Mouse (Mus musculus) T-helper 2 cell (primary cell): Measurements from ENCODE around the gene Aacs.
"Not testable (repeated sequence)": the region's sequence is repeated elsewhere in the genome, so short reads cannot be mapped to it uniquely, and the experiment has no call there.

Experiments
- in situ Hi-C: fragments of 300-600 bp; cut with MboI, MseI; formaldehyde crosslinking; loops from one replicate; pipeline ENCODE4 v1.15.1; 2025; ENCODE audit warnings: high pct_unique_total_duplicates

Gene Aacs

DNA sequence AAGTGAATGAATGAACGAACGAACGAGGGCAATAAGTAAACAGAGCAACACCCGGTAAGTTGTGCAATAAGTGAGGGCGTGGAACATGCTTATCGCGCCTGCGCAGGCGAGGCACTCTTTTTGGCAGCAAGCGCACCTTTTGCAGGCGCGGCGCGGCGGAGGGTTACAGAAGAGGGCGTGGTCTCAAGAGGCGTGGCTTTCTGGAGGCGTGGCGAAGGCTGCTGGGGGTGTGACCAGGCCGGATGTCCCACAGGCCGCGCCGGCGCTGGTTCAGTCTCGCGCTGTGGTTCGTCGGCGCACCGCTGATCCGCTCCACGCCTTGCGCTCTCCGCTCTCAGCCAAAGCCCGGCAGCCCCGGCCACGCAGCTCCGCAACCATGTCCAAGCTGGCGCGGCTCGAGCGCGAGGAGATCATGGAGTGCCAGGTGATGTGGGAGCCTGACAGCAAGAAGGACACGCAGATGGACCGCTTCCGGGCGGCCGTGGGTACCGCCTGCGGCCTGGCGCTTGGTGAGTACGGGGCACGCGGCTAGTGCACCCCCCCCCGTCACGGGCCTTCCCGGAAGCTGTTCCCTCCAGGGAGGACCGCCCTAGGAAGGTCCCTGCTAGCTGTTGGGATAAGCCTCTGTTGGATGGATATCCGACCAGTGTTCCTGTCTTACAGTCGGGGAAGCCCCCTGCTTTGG is at the start of gene Aacs:
Aacs (plus strand) TSS at position 214 of the 685 bp plus-strand sequence.
- in situ Hi-C loops: no loop called here

DNA sequence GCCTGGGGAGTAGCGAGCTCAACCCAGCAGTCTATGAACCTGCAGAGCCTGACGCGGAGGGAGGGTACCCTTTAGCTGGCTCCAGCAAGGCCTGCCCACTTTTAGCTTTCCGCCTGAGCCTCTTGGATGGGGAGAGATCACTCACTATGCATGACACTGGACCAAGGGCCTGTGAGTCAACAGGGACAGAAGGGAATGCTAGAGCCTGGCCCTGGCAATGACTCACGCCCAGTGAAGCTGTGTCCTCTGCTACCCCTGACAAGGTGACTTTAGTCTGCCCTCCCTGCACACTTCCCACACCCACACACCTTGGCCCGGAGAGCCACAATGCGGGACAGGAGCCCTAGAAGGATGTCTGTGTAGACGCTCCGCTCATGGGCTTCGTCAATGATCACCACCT is 49.3 kb upstream of the Aacs start:
- in situ Hi-C loops: no loop called here

DNA sequence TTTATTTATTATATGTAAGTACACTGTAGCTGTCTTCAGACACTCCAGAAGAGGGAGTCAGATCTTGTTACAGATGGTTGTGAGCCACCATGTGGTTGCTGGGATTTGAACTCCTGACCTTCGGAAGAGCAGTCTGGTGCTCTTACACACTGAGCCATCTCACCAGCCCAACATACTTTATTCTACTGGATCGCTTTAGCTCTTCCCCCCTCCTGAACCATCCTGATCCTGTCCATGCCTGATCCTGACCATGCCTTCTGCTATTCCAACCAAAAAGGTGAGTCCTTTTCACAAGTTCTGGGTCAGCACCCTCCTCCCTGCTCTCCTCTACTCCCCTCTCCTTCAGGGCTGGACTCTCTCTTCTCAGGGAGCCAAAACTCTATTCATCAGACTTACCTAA is 43.3 kb upstream of the Aacs start:
- in situ Hi-C loops: not testable (repeated sequence)

DNA sequence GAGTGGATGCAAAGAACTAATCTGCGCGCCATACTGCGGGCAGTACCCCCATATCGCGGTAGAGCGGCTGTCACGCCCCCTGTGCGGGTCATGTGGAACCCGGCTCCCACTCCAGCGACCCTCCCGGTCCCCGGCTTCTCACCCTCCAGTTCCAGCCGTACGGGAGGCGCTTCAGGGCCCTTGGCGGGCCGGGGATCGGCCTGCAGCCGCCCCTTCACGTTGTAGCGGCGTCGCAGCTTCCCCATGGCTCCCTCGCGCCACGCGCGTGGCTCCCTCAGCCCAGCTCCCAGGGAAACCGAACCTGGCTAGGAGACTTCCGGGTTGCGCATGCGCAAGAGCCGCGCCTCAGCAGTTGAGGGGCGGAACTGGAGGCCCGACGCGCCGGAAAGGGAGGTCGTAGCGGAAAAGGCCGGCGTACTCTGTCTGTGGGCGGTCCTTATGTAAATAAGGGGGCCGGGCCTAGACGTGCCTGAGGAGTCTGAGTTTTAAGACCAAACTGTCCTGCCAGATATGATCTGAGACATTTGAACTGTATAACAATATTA is 41.7 kb upstream of the Aacs start, which contains the start of gene Dhx37:
Dhx37 (minus strand) TSS at position 329 of the 545 bp plus-strand sequence.
- in situ Hi-C loops: no loop called here

DNA sequence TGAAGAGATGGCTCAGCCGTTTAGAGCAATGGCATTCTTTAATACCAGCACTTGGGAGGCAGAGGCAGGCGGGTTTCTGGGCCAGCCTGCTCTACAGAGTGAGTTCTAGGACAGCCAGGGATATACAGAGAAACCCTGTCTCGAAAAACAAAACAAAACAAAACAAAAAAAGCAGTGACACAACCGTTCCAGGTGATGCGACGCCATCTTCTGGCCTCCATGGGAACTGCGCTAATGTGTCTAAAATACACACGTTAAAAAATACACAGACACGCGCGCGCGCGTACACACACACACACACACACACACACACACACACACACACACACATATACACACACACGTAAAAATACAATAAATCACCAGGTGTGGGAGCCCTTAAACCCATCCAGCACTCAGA is 41.3 kb upstream of the Aacs start:
- in situ Hi-C loops: not testable (repeated sequence)

DNA sequence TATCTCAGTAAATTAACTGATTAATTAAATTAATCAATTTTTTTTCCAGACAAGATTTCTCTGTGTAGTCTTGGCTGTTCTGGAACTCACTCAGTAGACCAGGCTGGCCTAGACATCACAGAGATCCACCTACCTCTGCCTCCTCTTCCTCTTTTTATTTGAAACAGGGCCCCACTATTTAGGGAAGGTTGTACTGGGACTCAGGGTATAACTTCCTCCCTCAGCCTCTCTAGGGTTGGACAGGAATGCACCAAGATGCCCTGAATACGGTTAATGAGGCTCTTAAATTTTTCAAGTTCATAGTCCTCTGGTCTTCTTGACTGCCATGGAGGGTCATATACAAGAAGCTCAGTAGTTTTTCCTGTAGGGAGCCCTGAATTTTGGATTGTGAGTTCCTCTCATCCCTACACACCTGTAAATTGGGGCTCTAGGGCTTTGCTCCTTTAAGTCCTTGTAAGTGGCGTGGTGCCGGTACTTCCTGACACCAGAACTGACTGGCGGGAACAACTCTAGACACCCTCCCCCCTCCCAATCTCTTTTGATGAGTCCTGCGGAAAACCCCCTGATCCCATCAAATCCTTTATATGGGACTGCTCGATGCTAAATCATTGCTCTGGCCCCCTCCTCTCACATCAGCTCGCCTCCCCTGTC is 34.9 kb upstream of the Aacs start:
- in situ Hi-C loops: no loop called here

DNA sequence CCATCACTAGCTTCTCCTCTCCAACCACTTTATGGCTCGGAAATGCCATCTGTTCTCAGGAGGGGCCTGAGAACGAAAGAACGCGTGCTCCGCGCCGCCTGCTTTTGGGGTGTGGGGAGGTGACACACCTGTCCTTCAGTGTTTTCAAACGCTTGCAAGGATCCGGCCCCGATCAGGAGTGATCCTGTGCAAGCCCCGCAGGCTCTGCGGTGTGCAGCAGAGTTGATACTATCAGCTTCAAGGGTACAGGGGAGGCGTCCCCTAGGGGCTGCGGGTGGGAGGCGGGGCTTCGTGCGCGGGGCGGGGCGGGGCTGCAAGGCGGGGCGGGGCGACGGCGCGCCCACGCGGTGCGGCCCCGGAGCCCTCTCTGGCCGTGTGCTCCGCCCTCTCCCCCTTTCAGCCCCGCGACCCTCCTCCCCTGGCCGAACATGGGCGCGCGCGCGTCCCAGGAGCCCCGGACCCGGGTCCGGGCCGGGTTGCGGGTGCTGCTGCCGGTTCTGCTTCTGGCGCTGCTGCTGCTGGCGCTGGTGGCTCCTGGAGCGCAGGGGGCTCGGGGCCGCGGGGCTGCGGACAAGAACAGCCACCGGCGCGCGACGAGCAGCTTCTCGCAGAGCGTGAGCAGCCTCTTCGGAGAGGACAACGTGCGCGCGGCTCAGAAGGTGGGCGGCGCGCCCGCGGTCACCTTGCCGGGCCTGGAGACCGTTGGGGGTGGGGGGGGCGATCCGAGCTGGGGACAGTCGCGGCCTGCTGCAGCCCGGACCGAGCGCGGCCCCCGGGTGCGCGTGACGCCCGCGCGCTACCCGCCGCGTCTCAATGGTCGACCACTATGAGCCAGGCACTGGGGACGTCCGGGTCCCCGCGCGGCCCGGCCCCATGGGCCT is 34.1 kb upstream of the Aacs start, which contains the start of gene Bri3bp:
Bri3bp (plus strand) TSS at position 335 of the 881 bp plus-strand sequence.
- in situ Hi-C loops: no loop called here

DNA sequence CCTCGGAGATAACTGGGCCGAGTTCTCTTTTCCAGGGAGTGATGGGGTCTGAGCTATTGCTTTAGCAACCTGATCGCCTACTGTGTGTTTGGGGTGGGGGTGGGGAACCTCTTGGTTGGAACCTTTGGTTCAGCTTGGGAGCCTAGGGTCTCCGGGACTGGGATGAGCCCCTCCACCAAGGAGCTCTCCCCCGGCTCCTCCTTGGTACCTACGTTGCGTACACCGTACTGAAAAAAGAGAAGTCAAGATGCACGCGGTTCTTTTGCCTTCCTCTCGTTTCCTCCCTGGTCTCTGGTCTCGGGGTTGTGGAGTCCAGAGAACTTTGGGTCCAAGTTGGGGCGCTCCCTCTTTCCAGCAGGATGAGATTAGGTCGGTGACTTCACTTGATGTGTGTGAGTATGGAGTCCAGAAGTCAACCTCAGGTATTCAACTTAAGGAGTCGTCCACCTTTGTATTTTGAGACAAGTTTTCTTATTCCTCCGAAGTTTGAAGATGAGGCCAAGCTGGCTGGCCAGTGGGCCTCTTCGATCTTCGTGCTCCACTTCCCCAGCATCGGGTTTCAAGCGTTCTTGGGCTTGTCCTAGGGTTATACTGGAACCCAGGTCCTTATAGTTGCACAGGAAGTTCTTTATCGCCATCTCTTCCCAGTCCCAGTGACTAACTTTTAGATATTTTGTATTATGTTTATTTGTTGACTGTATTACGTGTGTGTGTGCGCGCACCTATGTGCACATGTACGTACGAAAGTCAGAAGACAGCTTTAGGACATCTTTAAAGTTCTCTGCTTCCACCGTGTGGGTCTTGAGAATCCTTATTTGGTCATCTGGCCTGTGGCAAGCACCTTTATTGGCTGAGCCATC is 33.2 kb upstream of the Aacs start:
- in situ Hi-C loops: no loop called here

DNA sequence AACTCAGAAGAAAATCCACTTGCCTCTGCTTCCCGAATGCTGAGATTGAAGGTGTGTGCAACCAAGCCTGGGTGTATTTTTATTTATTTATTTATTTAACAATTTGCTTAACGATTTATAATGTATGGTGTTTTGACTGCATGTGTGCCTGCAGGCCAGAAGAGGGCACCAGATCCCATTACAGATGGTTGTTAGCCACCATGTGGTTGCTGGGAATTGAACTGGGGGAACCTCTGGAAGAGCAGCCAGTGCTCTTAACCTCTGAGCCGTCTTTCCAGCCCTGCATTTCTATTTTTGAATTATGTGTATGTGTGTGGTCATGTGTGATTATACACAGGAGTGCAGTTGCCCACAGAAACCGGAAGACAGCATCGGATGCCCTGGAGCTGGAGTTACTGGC is 32.3 kb upstream of the Aacs start:
- in situ Hi-C loops: no loop called here

DNA sequence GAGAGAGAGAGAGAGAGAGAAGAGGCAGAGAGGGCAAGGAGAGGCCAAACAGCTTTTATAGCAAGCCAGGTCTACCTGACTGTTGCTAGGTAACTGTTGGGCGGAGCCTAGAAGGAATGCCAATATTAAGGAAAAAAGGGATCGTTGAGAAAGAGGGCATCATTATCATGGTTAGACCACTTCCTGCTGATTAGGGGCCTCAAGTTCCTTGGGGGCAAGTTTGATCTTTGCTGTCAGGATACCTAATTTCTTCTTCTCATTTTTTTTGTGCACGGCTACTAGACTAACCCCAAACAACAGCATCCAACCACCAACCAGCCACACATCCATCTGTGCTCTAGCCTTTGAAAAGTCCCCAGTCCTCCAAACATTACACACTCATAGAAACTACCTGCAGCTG is 31.7 kb upstream of the Aacs start:
- in situ Hi-C loops: no loop called here

DNA sequence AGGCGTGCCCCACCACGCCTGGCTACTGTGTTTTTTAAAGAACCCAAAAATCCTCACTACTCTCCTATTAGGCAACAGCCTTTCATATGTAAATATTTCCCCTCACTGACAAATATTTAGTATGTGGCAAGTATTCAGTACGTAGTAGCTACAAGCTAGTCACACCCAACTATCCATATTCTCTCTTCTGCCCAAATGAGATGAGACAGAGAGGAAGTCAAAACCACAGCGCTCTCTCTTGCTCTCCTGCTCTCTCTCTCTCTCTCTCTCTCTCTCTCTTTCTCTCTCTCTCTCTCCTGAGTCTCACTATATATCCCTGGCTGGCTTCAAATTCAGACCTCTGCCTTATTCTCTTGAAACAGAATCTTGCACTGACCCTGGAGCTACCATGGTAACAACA is 31.1 kb upstream of the Aacs start:
- in situ Hi-C loops: no loop called here

DNA sequence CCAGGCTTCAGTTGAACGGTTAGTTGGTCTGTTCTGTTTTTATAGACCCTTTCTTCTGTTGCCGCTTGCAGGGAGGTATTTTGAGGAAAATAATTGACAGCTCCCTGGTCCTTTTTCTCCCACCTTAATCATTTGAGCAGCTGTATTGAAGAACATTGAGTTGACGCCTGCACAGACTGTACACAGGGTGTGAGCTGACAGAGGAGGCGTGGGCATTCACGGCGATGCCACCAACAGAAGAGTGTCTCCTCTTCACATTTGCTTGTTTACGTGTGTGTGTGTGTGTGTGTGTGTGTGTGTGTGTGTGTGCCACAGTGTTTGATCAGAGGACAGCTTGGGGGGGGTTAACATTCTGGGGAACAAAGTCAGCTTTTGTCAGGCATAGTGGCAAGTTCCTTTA is 29.3 kb upstream of the Aacs start:
- in situ Hi-C loops: no loop called here

DNA sequence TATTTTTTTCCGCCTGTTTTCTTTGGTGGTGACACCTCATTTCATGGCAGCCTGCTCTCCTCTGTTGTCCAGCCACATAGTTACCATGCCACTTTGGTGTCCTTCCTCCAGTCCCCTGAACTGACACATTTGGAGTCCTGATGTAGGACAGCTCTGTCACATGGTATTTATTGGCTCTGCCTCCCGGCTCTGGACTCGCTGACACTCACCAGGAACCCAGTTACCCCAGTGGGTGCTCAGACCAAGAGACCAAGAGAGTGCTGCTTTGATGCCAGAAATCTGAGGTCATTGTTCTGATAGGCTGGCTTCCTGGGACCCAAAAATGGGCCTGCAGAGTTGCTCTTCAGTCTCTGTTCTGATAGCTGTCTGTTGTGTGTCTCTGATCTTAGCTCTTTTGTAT is 27.6 kb upstream of the Aacs start:
- in situ Hi-C loops: no loop called here

DNA sequence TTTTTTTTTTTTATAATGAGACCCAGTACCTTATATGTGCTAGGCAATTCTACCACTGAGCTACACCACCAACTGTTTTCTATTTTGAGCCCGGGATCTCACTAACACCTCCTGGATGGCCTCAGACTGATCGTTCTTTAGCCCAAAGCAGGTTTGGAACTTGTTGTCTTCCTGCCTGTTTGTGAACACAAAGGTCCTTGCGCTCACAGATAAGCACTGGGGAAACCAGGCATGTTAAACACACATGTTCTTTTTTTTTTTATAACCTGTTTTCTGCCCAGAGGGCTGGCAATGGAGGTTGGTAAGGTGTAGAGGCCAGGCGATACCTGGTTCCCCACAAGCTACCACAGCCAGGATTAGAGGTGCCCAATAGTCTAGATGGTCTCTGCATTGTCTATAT is 27.0 kb upstream of the Aacs start:
- in situ Hi-C loops: no loop called here

DNA sequence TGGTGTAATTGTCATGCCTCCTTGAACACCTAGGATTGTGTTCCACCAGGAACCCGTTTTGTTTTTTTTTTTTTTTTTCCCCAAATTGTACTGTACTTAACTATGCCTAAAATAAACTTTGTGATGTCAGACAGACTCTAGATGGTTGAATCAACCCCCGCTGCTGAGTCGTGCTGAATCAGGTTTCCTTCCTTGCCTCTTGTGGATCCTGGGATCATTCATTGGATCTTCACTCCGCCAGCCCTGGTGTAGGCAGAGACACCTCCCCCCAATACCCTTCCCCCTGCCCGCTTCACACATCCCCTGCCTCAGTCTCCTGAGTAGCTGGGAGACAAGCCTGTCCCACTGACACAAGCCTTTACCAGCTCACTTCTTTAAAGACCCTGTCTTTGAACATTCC is 26.3 kb upstream of the Aacs start:
- in situ Hi-C loops: no loop called here

DNA sequence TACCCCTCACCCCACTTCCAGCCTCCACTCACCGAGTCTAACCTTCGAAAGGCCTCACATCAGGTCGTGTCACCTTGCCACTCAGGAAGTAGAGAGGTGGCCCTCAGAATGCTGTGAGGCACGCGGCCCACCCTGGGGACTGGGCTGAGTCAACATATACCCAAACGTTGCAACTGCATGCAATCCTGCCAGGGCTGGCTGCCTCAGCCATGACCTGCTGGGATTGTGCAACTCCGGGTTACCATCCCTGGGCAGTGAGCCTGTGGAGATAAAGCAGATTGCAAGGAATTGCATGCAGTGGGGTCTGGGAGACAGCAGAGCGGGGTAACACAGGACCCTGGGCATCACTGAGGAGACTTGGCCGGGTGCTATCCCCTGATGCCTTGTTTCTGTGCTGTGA is 23.0 kb upstream of the Aacs start:
- in situ Hi-C loops: no loop called here

DNA sequence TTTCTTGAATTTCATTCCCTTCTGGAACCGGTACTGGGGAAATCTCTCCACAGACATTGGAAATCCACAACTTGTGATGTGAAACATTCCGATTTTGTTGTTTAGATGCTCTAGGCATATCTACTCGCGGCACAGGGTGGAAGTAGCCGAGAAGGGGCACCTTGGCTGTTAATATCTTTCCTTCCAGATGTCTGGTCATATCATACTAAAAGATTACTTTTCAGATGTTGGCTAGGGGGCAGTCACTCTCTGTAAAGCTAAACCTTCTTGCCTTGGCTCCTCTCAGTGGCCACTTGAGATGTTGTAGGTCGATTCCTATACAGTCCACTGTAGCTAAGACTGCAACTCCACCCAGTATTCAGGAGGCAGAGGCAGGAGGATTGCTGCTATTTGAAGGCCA is 19.5 kb upstream of the Aacs start:
- in situ Hi-C loops: no loop called here

DNA sequence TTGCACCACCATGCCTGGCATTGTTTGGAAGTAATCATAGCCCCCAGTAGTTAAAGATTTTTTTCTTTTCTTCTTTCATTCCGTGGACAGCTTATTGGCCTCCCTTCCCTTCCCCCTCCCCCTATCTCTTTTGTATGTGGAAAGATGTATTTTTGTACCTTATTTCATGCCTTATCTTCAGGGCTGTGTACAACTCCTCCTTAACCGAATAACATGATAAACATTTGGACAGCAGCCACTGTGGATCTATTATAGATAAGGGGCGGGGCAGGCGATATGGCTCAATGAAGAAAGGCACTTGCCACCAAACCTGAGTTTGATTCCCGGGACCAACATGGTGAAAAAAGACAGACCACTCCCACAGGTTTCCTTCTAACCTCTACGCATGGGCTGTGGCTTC is 18.1 kb upstream of the Aacs start:
- in situ Hi-C loops: no loop called here

DNA sequence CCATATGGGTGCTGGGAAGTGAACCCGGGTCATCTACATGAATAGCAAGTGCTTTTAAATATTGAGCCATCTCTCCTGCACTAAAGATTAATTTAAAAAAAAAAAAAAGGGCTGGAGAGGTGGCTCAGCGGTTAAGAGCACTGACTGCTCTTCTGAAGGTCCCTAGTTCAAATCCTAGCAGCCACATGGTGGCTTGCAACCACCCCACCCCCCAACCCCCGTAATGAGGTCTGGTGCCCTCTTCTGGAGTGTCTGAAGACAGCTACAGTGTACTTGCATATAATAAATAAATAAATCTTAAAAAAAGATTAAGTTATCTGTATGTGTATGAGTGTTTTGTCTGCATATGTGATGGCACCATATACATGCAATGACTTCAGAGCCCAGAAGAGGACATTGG is 15.0 kb upstream of the Aacs start:
- in situ Hi-C loops: no loop called here

DNA sequence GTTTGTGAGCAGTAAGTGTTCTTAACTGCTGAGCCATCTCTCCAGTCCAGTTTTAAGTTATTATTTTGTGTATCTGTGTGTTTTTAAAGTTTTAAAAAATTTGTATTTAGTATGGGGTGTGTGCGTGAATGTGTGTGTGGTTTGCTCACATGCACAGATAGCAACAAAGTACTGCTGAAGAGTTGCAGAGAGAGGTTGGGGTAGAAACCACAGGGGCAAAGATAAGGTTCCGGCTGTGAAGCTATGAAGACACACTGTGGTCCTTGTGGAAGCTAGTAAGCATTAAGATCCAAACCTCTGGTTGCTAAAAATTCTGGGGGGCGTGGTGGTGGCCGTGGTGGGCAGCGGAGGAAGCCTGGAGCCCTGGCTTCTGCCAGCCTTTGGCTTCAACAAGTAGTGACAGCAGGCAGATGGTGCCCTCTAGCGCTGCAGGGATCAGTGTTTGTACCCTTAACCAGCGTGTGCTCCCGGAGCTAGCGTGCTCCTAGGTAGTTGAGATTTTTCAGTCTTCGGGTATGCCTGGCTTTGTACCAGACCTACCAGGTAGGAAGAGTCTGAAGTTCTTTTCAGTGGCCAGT is 13.7 kb upstream of the Aacs start:
- in situ Hi-C loops: no loop called here

DNA sequence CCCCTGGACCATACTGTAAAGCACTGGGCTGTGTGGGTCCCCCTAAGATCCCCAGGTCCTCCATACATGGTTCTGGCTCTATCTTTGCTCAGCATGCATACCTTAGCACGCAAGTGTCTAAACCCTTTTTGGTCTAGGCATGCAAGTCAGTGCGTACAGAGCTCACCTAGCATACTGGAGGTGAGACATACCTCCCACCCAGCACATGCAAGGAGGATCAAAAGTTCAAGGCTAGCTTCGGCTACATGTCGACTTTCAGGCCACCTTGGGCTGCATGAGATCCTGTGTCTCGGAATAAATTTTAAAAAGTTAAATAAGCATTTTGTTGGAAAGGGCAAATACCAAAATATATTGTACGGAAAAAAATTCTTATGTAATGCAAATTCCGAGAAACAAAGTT is 10.4 kb upstream of the Aacs start:
- in situ Hi-C loops: no loop called here
